Mouse (Mus musculus) limb, embryonic 12.5 days (tissue): ENCODE data around the gene Dmrtb1. TPM values are rescaled to one million over a fixed set of nuclear protein-coding genes. Genes with fewer than 3 reads are reported as not detected.

Experiments used
- ATAC-seq: fragments of 200-750 bp; cut with Nextera tagmentation; 2 replicates; pipeline ENCODE4 v1.8.0; 2017; ENCODE audit warnings: low read depth, moderate TSS enrichment; ENCODE audit not compliant: insufficient number of reproducible peaks, insufficient read depth, low FRiP score, low TSS enrichment
- H3K27ac ChIP-seq: fragments of 300-500 bp; sonication (generic); 2 replicates; pipeline ENCODE4 v1.5.1; 2016; ENCODE audit warnings: mild to moderate bottlenecking, moderate library complexity
- H3K27me3 ChIP-seq: fragments of 300-500 bp; sonication (generic); 2 replicates; pipeline ENCODE4 v1.6.1; 2016; ENCODE audit warnings: mild to moderate bottlenecking, moderate library complexity
- H3K36me3 ChIP-seq: fragments of 300-500 bp; sonication (generic); 2 replicates; pipeline ENCODE4 v1.6.1; 2016; ENCODE audit warnings: mild to moderate bottlenecking, moderate library complexity
- H3K4me1 ChIP-seq: fragments of 300-500 bp; sonication (generic); replicated peaks from 2 replicates; pipeline ENCODE4 v1.6.1; 2016
- H3K4me2 ChIP-seq: fragments of 300-500 bp; sonication (generic); 2 replicates; pipeline ENCODE4 v1.6.1; 2016; ENCODE audit warnings: mild to moderate bottlenecking, moderate library complexity
- H3K4me3 ChIP-seq: fragments of 300-500 bp; sonication (generic); replicated peaks from 2 replicates; pipeline ENCODE4 v1.5.1; 2016; ENCODE audit warnings: mild to moderate bottlenecking
- H3K9ac ChIP-seq: fragments of 300-500 bp; sonication (generic); replicated peaks from 2 replicates; pipeline ENCODE4 v1.6.1; 2016; ENCODE audit warnings: mild to moderate bottlenecking, moderate library complexity
- H3K9me3 ChIP-seq: fragments of 300-500 bp; sonication (generic); 2 replicates; pipeline ENCODE4 v1.6.1; 2016; ENCODE audit warnings: mild to moderate bottlenecking, moderate library complexity
- WGBS: fragments of 180-500 bp; shearing (Covaris S2); methylation state at CpG from one replicate; pipeline ENCODE4 v1.1.7; 2016; 5-methylcytosine and 5-hydroxymethylcytosine counted together
- polyA plus RNA-seq: library from polyadenylated mRNA; unstranded; fragments of >200 nt; fragmentation: Nextera tagmentation; extraction: Ambion mirVana; gene quantifications from 2 replicates; pipeline ENCODE4 v1.2.1, GENCODE M21; 2016

Gene Dmrtb1
- polyA plus RNA-seq, 1 experiment from 2014 or later = 0.25 TPM

GRCm38 (mm10) chr4:107680311-107681098 is 3.5 kb downstream of the Dmrtb1 start:
- peaks cover 20% of the 10 kb centered on the region for H3K4me1 ChIP-seq
- 54% methylated on average over 15 of the region's 15 CpGs for WGBS
- no peak overlapping the region for H3K4me3 ChIP-seq
- ATAC-seq = no peak
- H3K36me3 ChIP-seq = no peaks in the 10 kb centered on the region
- H3K27ac ChIP-seq = no peak overlapping the region
- no peak overlapping the region for H3K9ac ChIP-seq
- no peak overlapping the region for H3K4me2 ChIP-seq
- peaks cover 27% of the 10 kb centered on the region for H3K27me3 ChIP-seq
- no peaks in the 10 kb centered on the region for H3K9me3 ChIP-seq

GRCm38 (mm10) chr4:107675645-107676044 is 8.4 kb downstream of the Dmrtb1 start:
- no peak for ATAC-seq
- H3K4me1 ChIP-seq = peaks cover 24% of the 10 kb centered on the region

GRCm38 (mm10) chr4:107674322-107674644 is 9.7 kb downstream of the Dmrtb1 start:
- Histone ChIP-seq H3K36me3 (no peaks in the 10 kb centered on the region), H3K4me3 (no peak overlapping the region), H3K9ac (no peak overlapping the region), H3K4me1 (peaks cover 19% of the 10 kb centered on the region), H3K27me3 (peaks cover 27% of the 10 kb centered on the region), H3K27ac (no peak overlapping the region), H3K9me3 (no peaks in the 10 kb centered on the region), H3K4me2 (peak overlapping the region; percentile 45)
- ATAC-seq = peak; percentile 9; the same call in 1 of the 2 replicates
- 34% methylated on average over 5 of the region's 5 CpGs for WGBS

More at GRCm38 (mm10) chr4:107675645-107676044, 8.4 kb downstream of the Dmrtb1 start:
- Histone ChIP-seq H3K27ac (no peak overlapping the region), H3K9ac (no peak overlapping the region), H3K4me2 (no peak overlapping the region), H3K27me3 (peaks cover 37% of the 10 kb centered on the region), H3K36me3 (no peaks in the 10 kb centered on the region), H3K4me3 (no peak overlapping the region), H3K9me3 (no peaks in the 10 kb centered on the region)
- WGBS = 63% methylated on average over 10 of the region's 10 CpGs

- H3K9ac ChIP-seq = no peak overlapping the region
- H3K36me3 ChIP-seq = no peaks in the 10 kb centered on the region
- H3K27ac ChIP-seq = no peak overlapping the region
- 21% methylated on average over 23 of the region's 23 CpGs for WGBS
- no peak overlapping the region for H3K4me3 ChIP-seq
- peaks cover 23% of the 10 kb centered on the region for H3K27me3 ChIP-seq
- H3K9me3 ChIP-seq = no peaks in the 10 kb centered on the region
- peaks cover 19% of the 10 kb centered on the region for H3K4me1 ChIP-seq
- peak overlapping the region; percentile 45 for H3K4me2 ChIP-seq
- ATAC-seq = peak; percentile 87
Observed at GRCm38 (mm10) chr4:107673638-107674321, 10.2 kb downstream of the Dmrtb1 start.

GRCm38 (mm10) chr4:107670731-107671130 is 13.3 kb downstream of the Dmrtb1 start:
- WGBS = 56% methylated on average over 5 of the region's 5 CpGs
- Histone ChIP-seq H3K9ac (no peak overlapping the region), H3K4me3 (no peak overlapping the region), H3K27ac (no peak overlapping the region), H3K4me1 (peaks cover 13% of the 10 kb centered on the region), H3K9me3 (0 out of 2 replicates have a peak, but pooled peaks cover 5% of the 10 kb centered on the region), H3K4me2 (no peak overlapping the region), H3K27me3 (peaks cover 19% of the 10 kb centered on the region), H3K36me3 (no peaks in the 10 kb centered on the region)
- ATAC-seq = no peak

- Histone ChIP-seq H3K9ac (no peak overlapping the region), H3K4me1 (peaks cover under 1% of the 10 kb centered on the region), H3K36me3 (no peaks in the 10 kb centered on the region), H3K27ac (no peak overlapping the region), H3K9me3 (0 out of 2 replicates have a peak, but pooled peaks cover 5% of the 10 kb centered on the region), H3K27me3 (peaks cover 17% of the 10 kb centered on the region), H3K4me3 (no peak overlapping the region), H3K4me2 (no peak overlapping the region)
- ATAC-seq = no peak
- 90% methylated on average over 2 of the region's 2 CpGs for WGBS
Observed at GRCm38 (mm10) chr4:107668514-107668913, 15.5 kb downstream of the Dmrtb1 start.

- 86% methylated on average over 11 of the region's 11 CpGs for WGBS
- Histone ChIP-seq H3K9me3 (no peaks in the 10 kb centered on the region), H3K27me3 (peaks cover 7% of the 10 kb centered on the region; the same call in 1 of the 2 replicates), H3K36me3 (no peaks in the 10 kb centered on the region), H3K4me3 (no peak overlapping the region), H3K4me1 (peaks cover 11% of the 10 kb centered on the region), H3K27ac (no peak overlapping the region), H3K9ac (no peak overlapping the region), H3K4me2 (no peak overlapping the region)
- no peak for ATAC-seq
Observed at GRCm38 (mm10) chr4:107660649-107661048, 23.4 kb downstream of the Dmrtb1 start.

GRCm38 (mm10) chr4:107653280-107653643 is 30.8 kb downstream of the Dmrtb1 start:
- H3K27ac ChIP-seq = no peak overlapping the region
- H3K27me3 ChIP-seq = peaks cover 48% of the 10 kb centered on the region
- H3K9me3 ChIP-seq = no peaks in the 10 kb centered on the region
- WGBS = 73% methylated on average over 5 of the region's 5 CpGs
- ATAC-seq = 0 out of 2 replicates have a peak, but pooled peaks have one; percentile 12
- H3K36me3 ChIP-seq = no peaks in the 10 kb centered on the region
- no peak overlapping the region for H3K4me3 ChIP-seq
- no peak overlapping the region for H3K4me2 ChIP-seq
- peaks cover 23% of the 10 kb centered on the region for H3K4me1 ChIP-seq
- H3K9ac ChIP-seq = no peak overlapping the region

- H3K36me3 ChIP-seq = no peaks in the 10 kb centered on the region
- H3K4me1 ChIP-seq = peaks cover 23% of the 10 kb centered on the region
- H3K9ac ChIP-seq = no peak overlapping the region
- H3K27ac ChIP-seq = no peak overlapping the region
- no peak overlapping the region for H3K4me3 ChIP-seq
- H3K4me2 ChIP-seq = 0 out of 2 replicates have a peak overlapping the region, but pooled peaks have one; percentile 2
- no peaks in the 10 kb centered on the region for H3K9me3 ChIP-seq
- peaks cover 47% of the 10 kb centered on the region for H3K27me3 ChIP-seq
- 11% methylated on average over 7 of the region's 7 CpGs for WGBS
- peak; percentile 71 for ATAC-seq
Observed at GRCm38 (mm10) chr4:107652598-107653279, 31.3 kb downstream of the Dmrtb1 start.

GRCm38 (mm10) chr4:107651021-107651496 is 33.0 kb downstream of the Dmrtb1 start:
- Histone ChIP-seq H3K4me2 (peak overlapping the region; percentile 26; the same call in 1 of the 2 replicates), H3K4me3 (no peak overlapping the region), H3K36me3 (no peaks in the 10 kb centered on the region), H3K27me3 (peaks cover 45% of the 10 kb centered on the region), H3K27ac (no peak overlapping the region), H3K9me3 (no peaks in the 10 kb centered on the region), H3K4me1 (peaks cover 23% of the 10 kb centered on the region), H3K9ac (no peak overlapping the region)
- 24% methylated on average over 12 of the region's 12 CpGs for WGBS
- no peak for ATAC-seq

GRCm38 (mm10) chr4:107648959-107649485 is 35.0 kb downstream of the Dmrtb1 start:
- no peak overlapping the region for H3K9ac ChIP-seq
- H3K27me3 ChIP-seq = peaks cover 31% of the 10 kb centered on the region
- no peaks in the 10 kb centered on the region for H3K36me3 ChIP-seq
- ATAC-seq = no peak
- no peak overlapping the region for H3K27ac ChIP-seq
- H3K9me3 ChIP-seq = no peaks in the 10 kb centered on the region
- H3K4me2 ChIP-seq = no peak overlapping the region
- 77% methylated on average over 5 of the region's 5 CpGs for WGBS
- H3K4me3 ChIP-seq = no peak overlapping the region
- H3K4me1 ChIP-seq = peaks cover 23% of the 10 kb centered on the region
